Mouse (Mus musculus) olfactory bulb, adult 2 months (tissue): ENCODE results near the gene Klhl5. TPM values are rescaled to one million over a fixed set of nuclear protein-coding genes. Genes with fewer than 3 reads are reported as not detected.

ENCODE experiments used
- H3K27ac ChIP-seq: fragments of 200-500 bp; 2 replicates; pipeline ENCODE4 v1.5.1; 2012; ENCODE audit warnings: low read depth, low read length; ENCODE audit not compliant: insufficient read depth
- H3K4me1 ChIP-seq: fragments of 200-500 bp; 2 replicates; pipeline ENCODE4 v1.6.1; 2012; ENCODE audit warnings: low read length; ENCODE audit not compliant: control insufficient read depth, insufficient read depth
- H3K4me3 ChIP-seq: fragments of 200-500 bp; 2 replicates; pipeline ENCODE4 v1.5.1; 2012; ENCODE audit warnings: mild to moderate bottlenecking, low read depth, low read length, moderate library complexity; ENCODE audit not compliant: insufficient read depth
- CTCF ChIP-seq: fragments of 200-500 bp; IDR thresholded peaks from 2 replicates; pipeline ENCODE4 v1.5.1; 2012; ENCODE audit warnings: low read depth, mild to moderate bottlenecking, low read length, moderate library complexity; ENCODE audit not compliant: insufficient read depth
- POLR2A ChIP-seq: fragments of 200-500 bp; IDR thresholded peaks from 2 replicates; pipeline ENCODE4 v1.6.1; 2012; ENCODE audit warnings: mild to moderate bottlenecking, low read depth, low read length, moderate library complexity; ENCODE audit not compliant: insufficient read depth
- WGBS: fragments of 180-500 bp; shearing (Covaris S2); methylation state at CpG from one replicate; pipeline ENCODE4 v1.1.7; 2018; 5-methylcytosine and 5-hydroxymethylcytosine counted together
- polyA plus RNA-seq: library from polyadenylated mRNA; stranded (reverse); fragments of >200 nt; gene quantifications from 2 replicates; pipeline ENCODE4 v1.2.4, GENCODE M21; 2012; ENCODE audit warnings: low replicate concordance; ENCODE audit not compliant: missing spikeins, insufficient read depth, insufficient read length

Klhl5 gene
- not detected in 2 replicates for polyA plus RNA-seq

DNA sequence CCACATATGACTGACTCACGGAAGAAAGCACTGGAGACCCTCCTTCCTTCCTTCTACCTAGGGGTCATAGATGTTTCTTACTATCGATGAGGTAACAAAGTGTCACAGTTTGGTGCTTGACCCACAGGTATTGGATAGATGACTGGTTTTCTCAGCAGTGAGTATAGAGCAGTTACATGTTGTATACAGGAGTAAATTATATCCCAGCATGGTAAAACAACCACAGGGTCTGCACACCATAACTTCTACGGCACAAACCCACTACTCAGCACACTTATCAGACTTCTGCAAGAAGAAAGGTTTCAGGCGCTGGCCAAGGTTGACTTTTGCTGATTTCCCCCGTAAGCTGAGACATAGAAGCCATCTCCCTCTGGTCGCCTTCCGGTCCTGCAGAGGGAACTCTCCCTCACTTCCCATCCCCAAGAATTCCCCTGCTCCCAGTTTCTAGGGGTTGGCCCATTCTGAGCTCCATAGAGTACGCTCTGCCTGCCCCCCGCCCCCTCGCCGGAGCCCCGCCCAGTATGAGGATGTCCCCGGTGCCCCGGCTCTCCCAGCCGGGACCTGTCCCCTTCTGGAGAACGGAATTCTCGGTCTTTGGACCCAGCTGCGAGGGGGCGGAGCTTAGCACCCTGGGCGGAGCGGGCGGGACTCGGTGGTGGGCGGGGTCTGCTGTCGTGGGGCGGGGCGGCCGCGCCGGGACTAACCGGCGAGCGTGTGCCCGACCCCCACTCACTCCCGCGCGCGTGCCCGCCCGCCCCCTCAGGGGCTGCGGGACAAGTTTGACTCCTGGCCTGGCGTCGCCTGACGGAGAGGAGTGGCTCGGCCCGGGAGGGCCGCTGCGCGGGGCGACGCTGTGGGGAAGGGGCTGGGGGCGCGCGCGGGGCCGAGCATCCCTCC is at the start of gene Klhl5:
Gene Klhl5 (plus strand): TSS at position 664 of the 897 bp plus-strand sequence.
- Histone ChIP-seq H3K27ac (no peak within 1 kb of the TSS), H3K4me3 (peak within 1 kb of the TSS; percentile 95), H3K4me1 (peaks cover 4% of the 10 kb centered on the region; the same call in 1 of the 2 replicates)
- WGBS: 4% methylated on average over 54 of the region's 56 CpGs
- TF ChIP-seq POLR2A: 0 out of 2 replicates have a peak, but pooled peaks have one; percentile 29
- no peak for TF ChIP-seq CTCF

DNA sequence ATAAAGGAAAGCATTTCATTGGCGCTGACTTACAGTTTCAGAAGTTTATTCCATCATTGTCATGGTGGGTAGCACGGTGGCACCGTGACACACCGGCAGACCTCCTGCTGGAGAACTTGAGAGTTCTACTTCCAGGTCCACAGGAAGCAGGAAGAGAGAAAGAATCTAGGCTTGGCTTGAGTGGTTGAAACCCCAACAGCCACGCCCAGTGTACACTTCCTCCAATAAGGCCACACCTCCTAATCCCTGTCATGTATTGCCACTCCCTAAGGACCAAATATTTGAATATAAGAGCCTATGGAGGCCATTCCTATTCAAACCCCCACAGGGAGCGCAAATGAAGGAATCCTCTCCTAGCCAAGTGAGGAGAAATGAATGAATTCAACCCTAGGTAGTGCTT is 49.7 kb upstream of the Klhl5 start:
- peaks cover 6% of the 10 kb centered on the region for H3K4me1 ChIP-seq
- TF ChIP-seq CTCF (no peak), POLR2A (no peak)
- H3K27ac ChIP-seq: no peak overlapping the region
- no peak overlapping the region for H3K4me3 ChIP-seq
- 96% methylated on average over 6 of the region's 6 CpGs for WGBS

DNA sequence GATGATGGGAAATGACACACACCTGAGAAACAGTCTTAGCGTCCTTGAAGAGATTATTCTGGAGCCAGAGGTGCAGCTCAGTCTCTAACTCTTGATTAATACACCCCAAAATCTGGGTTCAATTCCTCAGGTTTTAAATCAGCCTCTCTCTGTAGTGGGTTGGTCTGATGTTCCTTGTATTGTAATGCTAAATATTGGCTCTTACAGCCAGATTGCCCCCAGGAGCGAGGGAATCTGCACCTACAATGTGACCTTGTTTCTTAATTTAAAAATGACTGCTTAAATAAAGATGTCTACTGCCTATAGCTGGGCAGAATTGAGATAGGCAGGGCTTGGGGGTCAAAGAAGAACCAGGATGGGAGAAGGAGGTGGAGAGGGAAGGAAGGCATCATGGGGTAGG is 47.5 kb upstream of the Klhl5 start:
- WGBS: 87% methylated on average over 2 of the region's 2 CpGs
- no peak overlapping the region for H3K27ac ChIP-seq
- H3K4me1 ChIP-seq: peaks cover 6% of the 10 kb centered on the region
- no peak overlapping the region for H3K4me3 ChIP-seq
- no peak for TF ChIP-seq POLR2A
- TF ChIP-seq CTCF: no peak

DNA sequence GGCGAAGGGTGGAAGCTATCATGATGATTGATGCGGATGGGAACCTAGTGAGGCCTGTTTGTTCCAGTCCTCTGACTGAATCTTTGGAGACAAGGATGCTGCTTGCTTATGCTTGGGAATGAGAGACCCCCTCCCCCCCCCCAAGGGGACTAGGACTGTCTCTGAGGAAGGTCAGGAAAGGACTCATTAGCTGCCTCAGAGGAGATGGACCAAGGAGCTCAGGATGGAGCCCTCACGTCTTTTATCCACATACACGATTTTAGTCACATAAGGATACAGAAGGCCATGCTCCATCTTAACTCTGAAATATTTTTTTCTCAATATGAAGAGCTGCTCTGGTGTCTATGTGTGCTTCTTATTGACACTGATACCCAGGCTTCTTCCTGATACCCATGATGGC is 45.1 kb upstream of the Klhl5 start:
- Histone ChIP-seq H3K4me1 (no peaks in the 10 kb centered on the region), H3K4me3 (no peak overlapping the region), H3K27ac (no peak overlapping the region)
- 94% methylated on average over 4 of the region's 4 CpGs for WGBS
- TF ChIP-seq CTCF (no peak), POLR2A (no peak)

DNA sequence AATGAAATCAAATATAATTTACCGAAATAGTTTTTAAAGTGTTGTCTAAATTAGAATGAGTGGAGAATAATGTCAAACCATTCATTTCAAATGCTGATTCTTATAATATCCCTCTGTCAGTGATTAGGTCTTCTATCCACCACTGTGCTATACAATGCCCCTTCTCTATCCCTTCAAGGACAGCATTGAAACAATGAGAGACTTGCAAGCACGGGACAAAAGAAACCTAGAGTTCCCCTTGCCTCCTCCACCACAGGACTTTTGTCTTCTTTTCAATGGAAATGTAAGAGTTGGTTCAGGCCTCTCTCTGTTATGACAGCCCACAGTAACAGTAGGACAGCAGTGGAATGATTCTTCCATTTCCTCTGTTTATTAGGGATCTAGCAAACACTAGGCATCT is 44.1 kb upstream of the Klhl5 start:
- TF ChIP-seq POLR2A (no peak), CTCF (no peak)
- Histone ChIP-seq H3K4me3 (no peak overlapping the region), H3K4me1 (no peaks in the 10 kb centered on the region), H3K27ac (no peak overlapping the region)
- WGBS: 79% methylated on average over 2 of the region's 2 CpGs

DNA sequence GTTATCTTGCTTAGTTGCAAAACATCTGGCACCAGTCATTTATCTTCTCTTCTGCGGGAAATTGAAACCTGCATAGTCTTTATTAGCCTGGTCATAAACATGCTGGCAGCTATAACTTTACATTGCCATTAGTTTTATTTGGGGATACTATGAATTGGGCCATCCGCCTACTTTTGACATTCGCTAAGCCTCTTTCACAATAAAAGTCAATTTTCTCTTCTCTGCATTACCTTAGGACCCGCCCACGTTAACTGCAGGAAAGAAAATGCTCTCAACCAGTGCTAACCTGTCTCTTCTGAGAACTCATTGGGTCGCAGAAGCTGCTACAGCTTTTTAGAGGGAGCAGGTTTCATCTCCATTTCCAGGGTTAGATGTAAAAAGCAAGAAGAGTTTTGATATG is 39.2 kb upstream of the Klhl5 start:
- H3K4me3 ChIP-seq: no peak overlapping the region
- whole genome bisulfite sequencing: 93% methylated on average over 6 of the region's 6 CpGs
- peaks cover 5% of the 10 kb centered on the region; the same call in 1 of the 2 replicates for H3K4me1 ChIP-seq
- no peak overlapping the region for H3K27ac ChIP-seq
- TF ChIP-seq CTCF (no peak), POLR2A (no peak)

DNA sequence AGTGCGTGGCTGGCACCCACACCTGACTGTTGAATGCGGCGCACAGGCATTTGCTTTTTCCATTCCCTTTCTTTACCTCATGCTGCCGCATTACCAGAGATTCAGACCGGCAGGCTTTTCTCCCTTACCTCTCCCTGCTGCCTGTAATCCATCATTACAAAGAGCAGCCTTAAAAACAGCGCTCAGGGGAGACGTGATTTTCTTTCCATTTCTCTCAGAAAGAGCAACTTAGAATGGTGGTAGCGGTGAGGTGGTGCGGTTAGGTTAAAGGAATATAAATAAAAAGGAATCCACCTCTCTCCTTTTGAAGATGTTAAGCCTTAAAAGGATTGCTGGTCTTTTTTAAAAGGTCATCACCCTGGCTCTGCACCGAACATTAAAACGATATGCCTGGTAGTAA is 37.5 kb upstream of the Klhl5 start:
- Histone ChIP-seq H3K27ac (no peak overlapping the region), H3K4me3 (no peak overlapping the region), H3K4me1 (peaks cover 5% of the 10 kb centered on the region; the same call in 1 of the 2 replicates)
- TF ChIP-seq POLR2A (no peak), CTCF (no peak)
- WGBS: 83% methylated on average over 11 of the region's 11 CpGs

DNA sequence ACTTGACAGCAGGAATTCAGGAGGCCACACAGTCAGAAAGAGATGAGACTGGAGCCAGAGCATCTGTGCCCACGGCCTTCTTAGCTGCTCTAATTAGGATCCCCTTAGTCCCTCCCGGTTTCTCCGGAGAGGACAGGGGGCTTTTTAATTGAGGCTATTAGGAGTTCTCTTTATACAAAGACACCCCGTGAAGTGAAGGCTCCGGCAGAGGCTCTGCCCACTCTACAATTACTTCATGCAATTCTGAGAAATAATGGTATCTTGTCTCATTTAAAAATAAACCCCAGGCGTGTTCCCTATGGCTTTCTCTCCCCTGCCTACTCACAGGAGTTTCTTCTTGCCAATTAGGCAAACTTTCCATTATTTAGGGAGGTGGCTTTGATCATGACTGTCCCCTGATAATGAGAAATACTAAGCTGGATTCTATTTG is 35.6 kb upstream of the Klhl5 start:
- Histone ChIP-seq H3K4me1 (peaks cover 5% of the 10 kb centered on the region; the same call in 1 of the 2 replicates), H3K4me3 (no peak overlapping the region), H3K27ac (peak overlapping the region; percentile 71)
- no peak for TF ChIP-seq CTCF
- WGBS: 11% methylated on average over 6 of the region's 6 CpGs

DNA sequence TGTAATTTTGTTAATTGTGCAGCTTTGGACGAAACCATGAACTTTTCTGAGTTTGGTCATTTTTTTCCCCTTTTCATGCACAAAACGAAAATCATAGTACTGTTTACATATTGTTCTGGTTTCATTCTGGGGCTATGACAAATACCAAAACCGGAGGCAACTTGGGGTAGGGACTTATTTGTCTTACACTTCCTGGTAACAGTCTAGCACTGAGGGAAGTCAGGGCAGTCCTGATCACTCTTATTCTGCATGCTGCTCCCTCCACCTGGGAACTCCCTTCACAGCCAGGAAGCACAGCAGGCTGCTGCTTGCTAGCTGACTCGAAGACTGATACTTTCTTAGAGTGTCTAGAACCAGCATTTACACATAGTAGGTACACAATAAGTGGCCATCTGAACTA is 34.1 kb upstream of the Klhl5 start:
- Histone ChIP-seq H3K27ac (no peak overlapping the region), H3K4me3 (no peak overlapping the region), H3K4me1 (peaks cover 5% of the 10 kb centered on the region; the same call in 1 of the 2 replicates)
- WGBS: 79% methylated on average over 4 of the region's 4 CpGs
- TF ChIP-seq POLR2A: no peak
- TF ChIP-seq CTCF: no peak
